Mouse (Mus musculus): Measurements from ENCODE around the gene Ptgds. TPM values are rescaled to one million over a fixed set of nuclear protein-coding genes. Genes with fewer than 3 reads are reported as not detected.

Ptgds gene
- total RNA-seq, 2 experiments from 2014 or later, result 1,632 to 2,529 TPM

GRCm38 (mm10) chr2:25460551-25461309 is 9.1 kb downstream of the Ptgds start, which contains the start of gene Paxx:
Paxx (minus strand) TSS chr2:25461094.
- Histone ChIP-seq H3K4me3 (peak within 1 kb of the TSS; percentile 93), H3K27ac (peak within 1 kb of the TSS; percentile 98)
- intact Hi-C loops (cut with DNase I), result loop anchor here (2.0 kb wide), 2 partner anchors 32 to 40 kb away; partner anchors contain the start of genes Abca2, C8g and Fbxw5
- no peak for TF ChIP-seq CTCF (IDR thresholded peaks at IDR 0.05)
- peak; percentile 88 to 91 for DNase-seq (ENCODE audit: extremely low spot score in 1 of 2, low spot score in 2 of 2)

- intact Hi-C loops (cut with DNase I), result loop anchor here (2.0 kb wide), 2 partner anchors 31 to 41 kb away; partner anchors contain the start of genes Abca2, C8g and Fbxw5
- TF ChIP-seq CTCF (IDR thresholded peaks at IDR 0.05), result no peak
- peak overlapping the region; percentile 93 for H3K4me3 ChIP-seq
- DNase-seq (ENCODE audit: extremely low spot score in 1 of 2, low spot score in 2 of 2), result peak in 1 of 2 experiments; percentile 26
- peak overlapping the region; percentile 98 for H3K27ac ChIP-seq
These were observed 9.7 kb downstream of the Ptgds start for GRCm38 (mm10) chr2:25460135-25460534.

GRCm38 (mm10) chr2:25458911-25459310 is 10.9 kb downstream of the Ptgds start:
- Histone ChIP-seq H3K4me3 (no peak overlapping the region), H3K27ac (no peak overlapping the region)
- DNase-seq (ENCODE audit: extremely low spot score in 1 of 2, low spot score in 2 of 2), result no peak
- no peak for TF ChIP-seq CTCF (IDR thresholded peaks at IDR 0.05)
- intact Hi-C loops (cut with DNase I), result no loop called here

GRCm38 (mm10) chr2:25457022-25457896 is 12.6 kb downstream of the Ptgds start:
- H3K4me3 ChIP-seq, result no peak overlapping the region
- intact Hi-C loops (cut with DNase I), result no loop called here
- DNase-seq (ENCODE audit: extremely low spot score in 1 of 2, low spot score in 2 of 2), result no peak
- no peak overlapping the region for H3K27ac ChIP-seq
- TF ChIP-seq CTCF (IDR thresholded peaks at IDR 0.05), result no peak

- intact Hi-C loops (cut with DNase I), result no loop called here
- no peak within 1 kb of the TSS for H3K27ac ChIP-seq
- H3K4me3 ChIP-seq, result no peak within 1 kb of the TSS
- no peak for DNase-seq (ENCODE audit: extremely low spot score in 1 of 2, low spot score in 2 of 2)
- TF ChIP-seq CTCF (IDR thresholded peaks at IDR 0.05), result no peak
These were observed 13.5 kb downstream of the Ptgds start, which contains the start of gene Clic3 for GRCm38 (mm10) chr2:25456205-25456953. Clic3 (plus strand) TSS chr2:25456838.

GRCm38 (mm10) chr2:25452951-25453350 is 16.9 kb downstream of the Ptgds start:
- no peak for TF ChIP-seq CTCF (IDR thresholded peaks at IDR 0.05)
- Histone ChIP-seq H3K4me3 (no peak overlapping the region), H3K27ac (no peak overlapping the region)
- no peak for DNase-seq (ENCODE audit: extremely low spot score in 1 of 2, low spot score in 2 of 2)
- intact Hi-C loops (cut with DNase I), result no loop called here

- DNase-seq (ENCODE audit: extremely low spot score in 1 of 2, low spot score in 2 of 2), result no peak
- no peak for TF ChIP-seq CTCF (IDR thresholded peaks at IDR 0.05)
- intact Hi-C loops (cut with DNase I), result loop anchor here (2.0 kb wide), 1 partner anchor 20 kb away; no protein-coding TSS in a partner anchor
These were observed 18.8 kb downstream of the Ptgds start for GRCm38 (mm10) chr2:25450853-25451647.

GRCm38 (mm10) chr2:25442682-25443081 is 27.2 kb downstream of the Ptgds start:
- intact Hi-C loops (cut with DNase I), result no loop called here
- Histone ChIP-seq H3K27ac (no peak overlapping the region), H3K4me3 (no peak overlapping the region)
- no peak for DNase-seq (ENCODE audit: extremely low spot score in 1 of 2, low spot score in 2 of 2)
- TF ChIP-seq CTCF (IDR thresholded peaks at IDR 0.05), result no peak

More at GRCm38 (mm10) chr2:25450853-25451647, 18.8 kb downstream of the Ptgds start:
- Histone ChIP-seq H3K27ac (no peak overlapping the region), H3K4me3 (no peak overlapping the region)

- H3K4me3 ChIP-seq, result no peak overlapping the region
- no peak for TF ChIP-seq CTCF (IDR thresholded peaks at IDR 0.05)
- no peak for DNase-seq (ENCODE audit: extremely low spot score in 1 of 2, low spot score in 2 of 2)
- intact Hi-C loops (cut with DNase I), result no loop called here
- no peak overlapping the region for H3K27ac ChIP-seq
These were observed 28.8 kb downstream of the Ptgds start for GRCm38 (mm10) chr2:25441067-25441466.

GRCm38 (mm10) chr2:25436286-25436820 is 33.5 kb downstream of the Ptgds start:
- DNase-seq (ENCODE audit: extremely low spot score in 1 of 2, low spot score in 2 of 2), result no peak

More at GRCm38 (mm10) chr2:25436286-25436820, 33.5 kb downstream of the Ptgds start:
- no peak overlapping the region for H3K4me3 ChIP-seq
- no peak overlapping the region for H3K27ac ChIP-seq
- TF ChIP-seq CTCF (IDR thresholded peaks at IDR 0.05), result no peak
- intact Hi-C loops (cut with DNase I), result no loop called here
